Mouse (Mus musculus): ENCODE data around the gene Selenon. TPM values are rescaled to one million over a fixed set of nuclear protein-coding genes. Genes with fewer than 3 reads are reported as not detected.

Selenon gene
- polyA plus RNA-seq, 1 experiment: 46.4 TPM

DNA sequence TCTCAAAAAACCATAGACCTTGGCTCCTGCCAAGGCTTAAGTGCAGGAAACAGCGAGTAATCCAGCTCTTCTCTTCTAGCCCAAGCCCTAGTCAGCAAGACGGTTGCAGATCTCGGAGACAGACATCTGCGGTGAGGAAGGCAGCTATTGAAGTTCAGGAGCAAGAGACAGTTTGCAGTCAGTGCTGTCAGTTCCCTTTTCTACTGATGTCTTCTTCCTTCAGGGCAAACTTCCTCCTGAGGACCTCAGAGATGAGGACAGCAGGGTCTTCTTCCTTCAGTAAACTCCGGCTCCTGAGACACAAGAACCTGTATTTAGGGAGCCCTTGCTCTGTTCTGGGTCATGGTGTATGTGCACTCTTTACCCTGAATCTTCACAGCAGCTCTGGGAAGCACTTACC lies 25.7 kb downstream of the Selenon start:
- TF ChIP-seq CEBPB (IDR thresholded peaks at IDR 0.05; ENCODE audit: low read depth): no peak
- TF ChIP-seq USF1 (IDR thresholded peaks at IDR 0.05; ENCODE audit: low read depth): no peak
- no peak for TF ChIP-seq FOSL1 (IDR thresholded peaks at IDR 0.05; ENCODE audit: insufficient read depth, low read length, poor library complexity, severe bottlenecking)
- no peak for TF ChIP-seq MYOG (IDR thresholded peaks at IDR 0.05; ENCODE audit: control insufficient read depth, extremely low read depth, insufficient read length)
- TF ChIP-seq MAX (IDR thresholded peaks at IDR 0.05): no peak
- no peak for TF ChIP-seq MYOD1 (IDR thresholded peaks at IDR 0.05; ENCODE audit: control insufficient read depth, insufficient read length, low read depth)
- TF ChIP-seq CTCF (IDR thresholded peaks at IDR 0.05; ENCODE audit: control insufficient read depth, insufficient read depth, insufficient read length): no peak
- Histone ChIP-seq H3K36me3 (ENCODE audit: control insufficient read depth, insufficient read depth) (peaks cover 68% of the 10 kb centered on the region), H3ac (ENCODE audit: control insufficient read depth, insufficient read length, low read depth) (no peak overlapping the region), H3K79me2 (ENCODE audit: control insufficient read depth, insufficient read depth) (no peaks in the 10 kb centered on the region), H3K4me3 (ENCODE audit: insufficient read depth, poor library complexity, severe bottlenecking) (no peak overlapping the region), H3K79me3 (ENCODE audit: low read depth) (peaks cover 3% of the 10 kb centered on the region), H3K27me3 (ENCODE audit: control insufficient read depth, insufficient read depth, insufficient read length) (no peaks in the 10 kb centered on the region)

DNA sequence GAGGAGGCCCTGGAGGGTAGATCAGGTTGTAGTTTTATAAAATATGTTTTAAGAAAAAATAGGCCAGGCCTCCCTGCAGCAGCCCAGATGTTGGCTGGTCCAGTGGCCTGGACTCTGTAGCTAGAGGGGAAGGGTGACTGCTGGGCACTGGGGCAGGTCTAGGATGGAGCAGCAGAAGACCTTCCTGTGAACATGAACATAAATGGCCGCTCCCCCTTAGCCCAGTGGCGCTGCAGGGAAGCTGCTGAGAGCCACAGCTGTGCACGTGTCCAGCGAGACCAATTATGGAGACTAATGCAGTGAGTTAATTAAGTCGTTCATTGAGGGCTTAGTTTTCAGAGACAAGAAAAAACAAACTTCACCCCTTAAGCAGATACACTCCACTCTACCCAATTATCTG lies 26.2 kb downstream of the Selenon start:
- H3K27me3 ChIP-seq (ENCODE audit: control insufficient read depth, insufficient read depth, insufficient read length): no peaks in the 10 kb centered on the region
- no peak for TF ChIP-seq MYOG (IDR thresholded peaks at IDR 0.05; ENCODE audit: control insufficient read depth, extremely low read depth, insufficient read length)
- TF ChIP-seq FOSL1 (IDR thresholded peaks at IDR 0.05; ENCODE audit: insufficient read depth, low read length, poor library complexity, severe bottlenecking): no peak
- no peak for TF ChIP-seq MYOD1 (IDR thresholded peaks at IDR 0.05; ENCODE audit: control insufficient read depth, insufficient read length, low read depth)
- no peak for TF ChIP-seq CTCF (IDR thresholded peaks at IDR 0.05; ENCODE audit: control insufficient read depth, insufficient read depth, insufficient read length)
- H3ac ChIP-seq (ENCODE audit: control insufficient read depth, insufficient read length, low read depth): no peak overlapping the region
- peaks cover 68% of the 10 kb centered on the region for H3K36me3 ChIP-seq (ENCODE audit: control insufficient read depth, insufficient read depth)
- H3K79me2 ChIP-seq (ENCODE audit: control insufficient read depth, insufficient read depth): peaks cover under 1% of the 10 kb centered on the region
- H3K4me3 ChIP-seq (ENCODE audit: insufficient read depth, poor library complexity, severe bottlenecking): no peak overlapping the region
- H3K79me3 ChIP-seq (ENCODE audit: low read depth): peaks cover 3% of the 10 kb centered on the region

DNA sequence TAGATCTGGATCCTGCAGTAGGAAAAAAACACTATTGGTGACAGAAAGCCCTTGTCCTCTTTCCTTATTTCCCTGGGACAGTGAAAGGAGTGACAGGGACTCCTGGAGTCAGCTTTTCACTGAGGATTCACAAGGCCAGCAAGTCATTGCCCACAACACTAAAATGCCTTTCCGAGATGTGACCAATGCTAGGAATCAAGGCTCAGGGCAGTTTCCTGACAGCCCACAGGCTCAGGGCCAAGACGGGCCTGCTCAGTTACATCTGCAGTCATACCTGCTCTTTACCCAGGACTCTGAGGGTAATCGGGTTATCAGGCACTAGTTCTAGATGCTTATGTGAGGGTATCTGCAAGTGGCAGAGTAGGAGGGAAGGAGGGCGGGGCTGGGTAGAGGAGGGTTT lies 28.5 kb downstream of the Selenon start:
- Histone ChIP-seq H3K4me3 (ENCODE audit: insufficient read depth, poor library complexity, severe bottlenecking) (no peak overlapping the region), H3K36me3 (ENCODE audit: control insufficient read depth, insufficient read depth) (peaks cover 63% of the 10 kb centered on the region), H3K79me2 (ENCODE audit: control insufficient read depth, insufficient read depth) (peaks cover 23% of the 10 kb centered on the region), H3K79me3 (ENCODE audit: low read depth) (peaks cover 13% of the 10 kb centered on the region), H3K27me3 (ENCODE audit: control insufficient read depth, insufficient read depth, insufficient read length) (no peaks in the 10 kb centered on the region), H3ac (ENCODE audit: control insufficient read depth, insufficient read length, low read depth) (no peak overlapping the region)
- no peak for TF ChIP-seq FOSL1 (IDR thresholded peaks at IDR 0.05; ENCODE audit: insufficient read depth, low read length, poor library complexity, severe bottlenecking)
- TF ChIP-seq MAX (IDR thresholded peaks at IDR 0.05): no peak
- TF ChIP-seq USF1 (IDR thresholded peaks at IDR 0.05; ENCODE audit: low read depth): no peak
- no peak for TF ChIP-seq MYOG (IDR thresholded peaks at IDR 0.05; ENCODE audit: control insufficient read depth, extremely low read depth, insufficient read length)
- no peak for TF ChIP-seq CTCF (IDR thresholded peaks at IDR 0.05; ENCODE audit: control insufficient read depth, insufficient read depth, insufficient read length)
- TF ChIP-seq CEBPB (IDR thresholded peaks at IDR 0.05; ENCODE audit: low read depth): no peak
- TF ChIP-seq MYOD1 (IDR thresholded peaks at IDR 0.05; ENCODE audit: control insufficient read depth, insufficient read length, low read depth): no peak

DNA sequence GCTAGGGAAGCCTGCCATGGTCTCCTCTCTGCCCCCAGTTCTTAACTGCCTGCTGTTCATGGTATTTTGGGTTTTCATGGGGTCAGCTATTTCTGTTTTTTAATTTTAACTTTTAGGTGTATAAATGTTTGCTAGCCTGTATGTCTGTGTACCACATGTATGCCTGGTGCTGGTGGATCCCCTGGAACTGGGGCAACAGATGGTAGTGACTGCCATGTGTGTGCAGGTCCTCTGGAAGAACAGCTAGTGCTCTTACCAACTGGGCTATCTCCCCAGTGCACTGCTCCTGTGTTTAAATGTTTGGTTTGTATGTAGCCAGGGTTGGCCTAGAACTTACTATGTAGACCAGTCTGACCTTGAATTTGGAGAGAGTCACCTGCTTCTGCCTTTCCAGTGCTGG lies 32.7 kb downstream of the Selenon start:
- Histone ChIP-seq H3ac (ENCODE audit: control insufficient read depth, insufficient read length, low read depth) (no peak overlapping the region), H3K36me3 (ENCODE audit: control insufficient read depth, insufficient read depth) (peaks cover 29% of the 10 kb centered on the region), H3K4me3 (ENCODE audit: insufficient read depth, poor library complexity, severe bottlenecking) (no peak overlapping the region), H3K27me3 (ENCODE audit: control insufficient read depth, insufficient read depth, insufficient read length) (no peaks in the 10 kb centered on the region), H3K79me2 (ENCODE audit: control insufficient read depth, insufficient read depth) (peaks cover 64% of the 10 kb centered on the region), H3K79me3 (ENCODE audit: low read depth) (peaks cover 30% of the 10 kb centered on the region)
- TF ChIP-seq MYOG (IDR thresholded peaks at IDR 0.05; ENCODE audit: control insufficient read depth, extremely low read depth, insufficient read length): no peak

DNA sequence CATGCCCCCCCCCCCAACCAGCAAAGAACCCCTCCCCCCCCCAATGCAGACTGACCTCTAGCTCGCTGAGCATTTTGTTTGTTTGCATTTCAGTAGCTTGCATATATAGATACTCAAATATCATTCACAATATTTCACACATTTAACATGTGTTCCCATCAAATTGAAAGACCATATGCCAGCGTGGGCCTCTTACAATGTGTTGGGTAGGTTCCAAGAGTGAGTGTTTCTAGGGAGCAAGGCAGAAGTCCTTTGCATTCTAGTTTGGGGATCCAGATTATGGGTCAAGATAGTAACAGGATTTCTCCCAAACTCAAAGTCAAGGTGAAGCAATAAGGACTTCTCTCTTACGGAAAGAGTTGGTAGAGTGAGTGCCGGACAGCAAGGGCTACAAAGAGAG lies 33.4 kb downstream of the Selenon start:
- no peak overlapping the region for H3K4me3 ChIP-seq (ENCODE audit: insufficient read depth, poor library complexity, severe bottlenecking)
- H3K79me3 ChIP-seq (ENCODE audit: low read depth): peaks cover 37% of the 10 kb centered on the region
- TF ChIP-seq MAX (IDR thresholded peaks at IDR 0.05): no peak
- no peak for TF ChIP-seq FOSL1 (IDR thresholded peaks at IDR 0.05; ENCODE audit: insufficient read depth, low read length, poor library complexity, severe bottlenecking)
- TF ChIP-seq USF1 (IDR thresholded peaks at IDR 0.05; ENCODE audit: low read depth): no peak
- TF ChIP-seq MYOG (IDR thresholded peaks at IDR 0.05; ENCODE audit: control insufficient read depth, extremely low read depth, insufficient read length): no peak
- TF ChIP-seq MYOD1 (IDR thresholded peaks at IDR 0.05; ENCODE audit: control insufficient read depth, insufficient read length, low read depth): no peak
- TF ChIP-seq CTCF (IDR thresholded peaks at IDR 0.05; ENCODE audit: control insufficient read depth, insufficient read depth, insufficient read length): no peak
- no peak for TF ChIP-seq CEBPB (IDR thresholded peaks at IDR 0.05; ENCODE audit: low read depth)
- H3ac ChIP-seq (ENCODE audit: control insufficient read depth, insufficient read length, low read depth): no peak overlapping the region
- H3K79me2 ChIP-seq (ENCODE audit: control insufficient read depth, insufficient read depth): peaks cover 72% of the 10 kb centered on the region
- H3K36me3 ChIP-seq (ENCODE audit: control insufficient read depth, insufficient read depth): peaks cover 31% of the 10 kb centered on the region
- no peaks in the 10 kb centered on the region for H3K27me3 ChIP-seq (ENCODE audit: control insufficient read depth, insufficient read depth, insufficient read length)

DNA sequence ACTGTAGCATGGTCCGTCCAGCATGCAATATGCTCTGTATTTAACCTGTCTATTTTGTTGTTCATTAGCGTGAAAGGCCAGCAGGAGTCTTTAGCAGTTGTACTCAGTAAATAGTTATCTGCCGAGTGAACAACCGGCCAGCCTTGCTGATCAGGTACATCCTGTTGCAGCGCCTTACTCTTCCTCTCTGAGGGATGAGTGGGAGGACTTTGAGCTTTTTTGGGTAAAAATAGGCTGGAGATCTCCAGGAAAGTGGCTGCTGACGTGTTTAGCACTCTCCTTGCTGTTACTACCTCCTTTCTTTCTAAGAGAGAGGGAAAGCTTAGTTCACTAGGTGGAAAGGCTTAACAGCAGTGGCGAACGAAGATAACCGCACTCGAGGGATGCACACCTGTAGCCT lies 34.2 kb downstream of the Selenon start:
- peaks cover 77% of the 10 kb centered on the region for H3K79me2 ChIP-seq (ENCODE audit: control insufficient read depth, insufficient read depth)
- H3K27me3 ChIP-seq (ENCODE audit: control insufficient read depth, insufficient read depth, insufficient read length): no peaks in the 10 kb centered on the region
- H3K79me3 ChIP-seq (ENCODE audit: low read depth): peaks cover 41% of the 10 kb centered on the region
- peaks cover 23% of the 10 kb centered on the region for H3K36me3 ChIP-seq (ENCODE audit: control insufficient read depth, insufficient read depth)
- no peak overlapping the region for H3ac ChIP-seq (ENCODE audit: control insufficient read depth, insufficient read length, low read depth)
- TF ChIP-seq MYOG (IDR thresholded peaks at IDR 0.05; ENCODE audit: control insufficient read depth, extremely low read depth, insufficient read length): no peak
- no peak for TF ChIP-seq CEBPB (IDR thresholded peaks at IDR 0.05; ENCODE audit: low read depth)
- TF ChIP-seq FOSL1 (IDR thresholded peaks at IDR 0.05; ENCODE audit: insufficient read depth, low read length, poor library complexity, severe bottlenecking): no peak
- H3K4me3 ChIP-seq (ENCODE audit: insufficient read depth, poor library complexity, severe bottlenecking): no peak overlapping the region

Measured in C2C12 (cell line).